In the genomic region with DNA sequence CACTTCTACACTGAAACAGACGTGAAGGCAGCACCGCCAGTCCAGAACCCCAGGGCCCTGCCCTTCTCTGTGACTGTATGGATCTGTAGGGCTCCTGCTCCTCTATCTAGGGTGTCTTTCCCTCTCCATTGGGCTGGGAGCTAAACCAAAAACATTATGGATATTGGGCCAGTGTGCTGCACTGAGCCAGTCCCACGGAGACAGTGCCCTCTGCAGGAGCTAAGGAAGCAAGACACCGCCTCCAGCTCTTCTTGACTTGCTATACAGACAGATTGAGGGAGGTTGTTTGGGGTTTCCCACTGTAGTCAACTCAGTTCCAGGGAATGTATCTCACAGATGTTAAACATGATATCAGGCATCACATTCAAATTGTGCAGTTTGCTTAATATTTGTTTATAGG, we compare ENCODE assay signal across 9 mouse cellular contexts. TPM values are rescaled to one million over a fixed set of nuclear protein-coding genes. Genes with fewer than 3 reads are reported as not detected.
DNase-seq lines count a peak whose midpoint lies in the region; ATAC-seq and TF ChIP-seq lines count a peak whose summit lies in the region.
"Had no signal": no experiment of that assay in that cellular context is flagged by ENCODE, and none has a peak within 500 bp of the region (broad histone marks: within the 10 kb centered on the region; RNA-seq: fewer than 3 reads in every experiment).

No protein-coding gene starts in this region.

- no peak overlapping the region for H3K4me3 ChIP-seq in cerebellum, adult 2 months (replicated peaks; ENCODE audit: insufficient read depth, low read depth, low read length)
- no peak overlapping the region for H3K4me3 ChIP-seq in liver, embryonic 14.5 days (ENCODE audit: insufficient read depth in 1 of 2, low read depth in 2 of 2, low read length in 2 of 2)
- H3K4me3 ChIP-seq in lung, postnatal 0 days (ENCODE audit: low read depth, low read length), result no peak overlapping the region

- H3K4me1 ChIP-seq in cerebellum, adult 2 months (ENCODE audit: control insufficient read depth, insufficient read depth, low read length), result no peaks in the 10 kb centered on the region
- H3K4me1 ChIP-seq in liver, embryonic 14.5 days (replicated peaks; ENCODE audit: control insufficient read depth in 2 of 2, insufficient read depth in 2 of 2, low read length in 1 of 2), result no peaks in the 10 kb centered on the region
- H3K4me1 ChIP-seq in lung, postnatal 0 days (ENCODE audit: insufficient read depth, low read depth, low read length), result no peaks in the 10 kb centered on the region

- no peaks in the 10 kb centered on the region for H3K36me3 ChIP-seq in liver, embryonic 14.5 days (replicated peaks; ENCODE audit: control insufficient read depth, insufficient read depth, low read depth)
- no peaks in the 10 kb centered on the region for H3K36me3 ChIP-seq in lung, postnatal 0 days (ENCODE audit: insufficient read depth, low read length)

- no peak for TF ChIP-seq POLR2A in cerebellum, adult 2 months (IDR thresholded peaks at IDR 0.05; ENCODE audit: borderline replicate concordance, insufficient read depth, low read length)

- no peak overlapping the region for H3K9ac ChIP-seq in liver, embryonic 14.5 days (replicated peaks)
- no peak overlapping the region for H3K9ac ChIP-seq in lung, postnatal 0 days (replicated peaks; ENCODE audit: low read depth)

- TF ChIP-seq CTCF in cerebellum, adult 2 months (IDR thresholded peaks at IDR 0.05; ENCODE audit: borderline replicate concordance, insufficient read depth, low read depth, low read length), result peak; percentile 52
- TF ChIP-seq CTCF in liver, embryonic 14.5 days (IDR thresholded peaks at IDR 0.05; ENCODE audit: low read depth), result peak; percentile 61
- TF ChIP-seq CTCF in lung, postnatal 0 days (IDR thresholded peaks at IDR 0.05), result peak; percentile 76

- no peak for ATAC-seq in liver, embryonic 14.5 days (ENCODE audit: insufficient read depth)
- ATAC-seq in common myeloid progenitor, adult 5-6 weeks (replicated peaks; ENCODE audit: low read depth, poor library complexity, severe bottlenecking), result peak; percentile 79
- ATAC-seq in lung, postnatal 0 days, result peak; percentile 47; the same call in 1 of the 2 replicates

- H3K9me3 ChIP-seq in liver, embryonic 14.5 days (ENCODE audit: control insufficient read depth, low read length), result no peaks in the 10 kb centered on the region
- H3K9me3 ChIP-seq in lung, postnatal 0 days (ENCODE audit: low read length), result no peaks in the 10 kb centered on the region

- H3K27ac ChIP-seq in cerebellum, adult 2 months (ENCODE audit: insufficient read depth, low read length), result no peak overlapping the region
- H3K27ac ChIP-seq in liver, embryonic 14.5 days, result no peak overlapping the region
- H3K27ac ChIP-seq in lung, postnatal 0 days (ENCODE audit: low read length), result no peak overlapping the region
- H3K27ac ChIP-seq: macrophage had no signal

- no peaks in the 10 kb centered on the region for H3K27me3 ChIP-seq in cerebellum, adult 2 months (ENCODE audit: control insufficient read depth, insufficient read depth, low read length)
- no peaks in the 10 kb centered on the region for H3K27me3 ChIP-seq in liver, embryonic 14.5 days (ENCODE audit: control insufficient read depth, insufficient read depth, low read length)
- H3K27me3 ChIP-seq in lung, postnatal 0 days (replicated peaks; ENCODE audit: insufficient read depth, low read length), result no peaks in the 10 kb centered on the region

- WGBS in cerebellum, adult 2 months, result 67% methylated on average over 4 of the region's 4 CpGs
- 54% methylated on average over 4 of the region's 4 CpGs for WGBS in liver, embryonic 14.5 days (ENCODE audit: insufficient replicate concordance)
- WGBS in lung, postnatal 0 days, result 47% methylated on average over 4 of the region's 4 CpGs

- no peak for TF ChIP-seq EP300 in liver, embryonic 14.5 days (IDR thresholded peaks at IDR 0.05; ENCODE audit: low read depth)
- no peak for TF ChIP-seq EP300 in lung, postnatal 0 days (IDR thresholded peaks at IDR 0.05)

- DNase-seq in cerebellum, adult 2 months, result peak in 1 of 2 experiments; percentile 12
- no peak for DNase-seq in cerebellum, postnatal 36 days
- DNase-seq in liver, embryonic 14.5 days (ENCODE audit: low read depth in 3 of 3, low spot score in 3 of 3), result no peak
- DNase-seq in liver, result no peak
- DNase-seq in lung, postnatal 0 days (ENCODE audit: low spot score), result peak; percentile 58
- no peak for DNase-seq in gastrocnemius, adult 8-10 months (ENCODE audit: low spot score in 2 of 2)
- DNase-seq in ovary, postnatal 14 days (ENCODE audit: low spot score), result no peak

- no peak overlapping the region for H3K4me2 ChIP-seq in liver, embryonic 14.5 days (ENCODE audit: low read depth)
- H3K4me2 ChIP-seq in lung, postnatal 0 days (replicated peaks; ENCODE audit: low read depth, low read length), result no peak overlapping the region

RNA-seq across cellular contexts. Expression of a gene that starts 24.1 kb away (rescaled TPM):
- polyA plus RNA-seq in cerebellum, adult 2 months (2012; rRNA removed), result 5.5 and 5.7 TPM in 2 replicates
- polyA plus RNA-seq in liver, embryonic 14.5 days (2012; rRNA removed), result 0.11 and 0.26 TPM in 2 replicates
- 0.08 and 0.13 TPM in 2 replicates for polyA plus RNA-seq in liver, embryonic 14.5 days (2014; fragmentation: Nextera tagmentation; extraction: Ambion mirVana)
- total RNA-seq in common myeloid progenitor, adult 5-6 weeks (2017), result 0.68 and 2.4 TPM in 2 replicates
- 8.7 and 10.5 TPM in 2 replicates for polyA plus RNA-seq in lung, postnatal 0 days (2015; fragmentation: Nextera tagmentation; extraction: Ambion mirVana)
- total RNA-seq in gastrocnemius, adult 8-10 months (2022), result not detected
